Mouse (Mus musculus) bone marrow macrophage, adult 2 months (primary cell): ENCODE measurements around the gene Limk1.

Source experiments
- CTCF ChIP-seq: IDR thresholded peaks from 2 replicates; pipeline ENCODE4 v1.5.1; 2012; ENCODE audit warnings: low read depth, mild to moderate bottlenecking, low read length, moderate library complexity
- POLR2A ChIP-seq: IDR thresholded peaks from 2 replicates; pipeline ENCODE4 v1.6.1; 2012; ENCODE audit warnings: mild to moderate bottlenecking, low read depth, low read length, borderline replicate concordance

GRCm38 (mm10) chr5:134646461-134646860 lies 41.9 kb downstream of the Limk1 start:
- TF ChIP-seq CTCF (no peak), POLR2A (no peak)
